Mouse (Mus musculus) heart, adult 18-20 months (tissue): Measurements from ENCODE around the gene Iqcc. TPM values are rescaled to one million over a fixed set of nuclear protein-coding genes. Genes with fewer than 3 reads are reported as not detected.

ENCODE experiments used
- DNase-seq, 2 experiments: peaks; one replicate each; pipeline ENCODE4 v3.0.0; 2021 to 2022; ENCODE audit warnings: mixed read lengths in 1 of 2
- total RNA-seq, 2 experiments: library from RNA; stranded (reverse); gene quantifications; 2 replicates each; pipeline ENCODE4 v1.2.3; 2021

The Iqcc gene
- total RNA-seq, 2 experiments from 2014 or later = 16.4 to 18.8 TPM

- DNase-seq = peak; percentile 48 to 76
Observed at GRCm38 (mm10) chr4:129578466-129578865, 40.4 kb downstream of the Iqcc start, which contains the start of gene Fam167b. Gene Fam167b, minus strand, starts transcription at chr4:129578549.

DNA sequence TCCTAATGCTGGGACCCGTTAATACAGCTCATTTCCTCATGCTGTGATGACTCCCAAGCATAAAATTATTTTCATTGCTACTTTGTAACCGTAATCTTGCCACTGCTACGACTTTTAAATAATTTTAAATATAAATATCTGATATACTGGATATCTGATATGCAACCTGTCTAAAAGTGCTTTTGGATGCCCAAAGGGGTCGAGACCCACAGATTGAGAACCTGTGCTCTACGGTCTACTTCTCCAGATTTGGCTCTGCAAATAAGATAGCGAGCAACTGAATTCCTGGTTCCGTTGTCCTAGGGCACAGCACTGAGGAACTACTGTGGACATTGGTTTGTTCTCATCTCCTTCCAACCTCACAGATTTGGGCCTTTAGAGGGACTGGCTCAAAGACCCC, 41.2 kb downstream of the Iqcc start:
- DNase-seq = no peak

GRCm38 (mm10) chr4:129576863-129577491, 41.9 kb downstream of the Iqcc start:
- peak; percentile 69 for DNase-seq

- DNase-seq = peak in 1 of 2 experiments; percentile 54
Observed at GRCm38 (mm10) chr4:129575171-129575844, 43.6 kb downstream of the Iqcc start.

- DNase-seq = no peak
Observed at GRCm38 (mm10) chr4:129573430-129573829, 45.5 kb downstream of the Iqcc start, which contains the start of gene Lck. Gene Lck, minus strand, starts transcription at chr4:129573641.

DNA sequence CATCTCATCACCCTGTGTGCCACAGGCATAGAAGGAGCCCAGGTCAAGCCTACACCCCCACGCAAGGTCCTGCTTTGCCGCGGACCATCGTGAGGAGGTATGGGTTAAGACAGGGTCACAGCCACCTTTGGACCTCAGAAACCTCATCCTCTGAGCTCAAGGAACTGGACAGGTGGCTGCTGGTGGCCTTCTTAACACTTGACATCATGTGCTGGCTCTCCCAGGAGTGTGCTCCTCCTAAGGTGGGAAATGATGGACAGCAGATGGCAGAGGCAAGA, 45.9 kb downstream of the Iqcc start:
- no peak for DNase-seq

DNA sequence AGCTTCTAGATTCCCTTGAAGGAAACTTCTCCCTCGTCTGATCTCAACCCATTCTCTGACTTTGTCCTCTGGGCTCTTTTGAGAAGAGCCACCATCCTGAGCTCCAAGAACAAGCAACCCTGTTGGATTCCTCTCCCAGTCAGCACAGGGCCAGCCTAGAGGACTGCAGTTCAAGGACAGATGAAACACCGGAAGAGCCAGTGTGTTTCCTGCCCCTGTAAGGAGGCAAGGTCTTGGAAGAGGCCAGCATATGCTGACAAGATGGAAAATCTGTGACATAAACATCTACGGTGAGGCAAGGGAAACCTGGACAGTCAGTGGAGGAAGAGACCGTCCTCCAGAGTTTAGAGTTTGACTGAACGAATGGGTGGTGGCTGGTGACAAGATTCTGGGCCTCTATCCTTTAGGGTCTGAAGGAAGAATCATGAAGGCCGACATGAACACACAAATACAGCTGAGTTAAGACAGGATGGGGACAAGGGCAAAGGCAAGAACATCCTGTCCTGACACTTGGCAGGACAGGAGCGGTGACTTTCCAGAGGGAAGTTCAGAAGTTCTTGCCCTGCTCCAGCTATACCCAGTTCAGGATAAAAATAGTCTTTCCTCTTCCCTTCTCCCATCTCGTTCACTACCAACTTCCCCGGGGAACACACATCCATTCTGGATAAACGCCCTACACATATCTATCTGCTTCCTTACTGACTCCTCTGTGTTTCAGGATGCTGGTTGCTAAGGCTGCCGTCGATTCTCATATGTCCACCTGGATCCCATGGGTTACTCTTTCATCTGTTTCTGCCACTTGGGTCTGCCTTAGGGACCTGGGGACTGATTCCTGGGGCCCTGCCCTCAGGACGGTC, 46.4 kb downstream of the Iqcc start:
- no peak for DNase-seq

DNA sequence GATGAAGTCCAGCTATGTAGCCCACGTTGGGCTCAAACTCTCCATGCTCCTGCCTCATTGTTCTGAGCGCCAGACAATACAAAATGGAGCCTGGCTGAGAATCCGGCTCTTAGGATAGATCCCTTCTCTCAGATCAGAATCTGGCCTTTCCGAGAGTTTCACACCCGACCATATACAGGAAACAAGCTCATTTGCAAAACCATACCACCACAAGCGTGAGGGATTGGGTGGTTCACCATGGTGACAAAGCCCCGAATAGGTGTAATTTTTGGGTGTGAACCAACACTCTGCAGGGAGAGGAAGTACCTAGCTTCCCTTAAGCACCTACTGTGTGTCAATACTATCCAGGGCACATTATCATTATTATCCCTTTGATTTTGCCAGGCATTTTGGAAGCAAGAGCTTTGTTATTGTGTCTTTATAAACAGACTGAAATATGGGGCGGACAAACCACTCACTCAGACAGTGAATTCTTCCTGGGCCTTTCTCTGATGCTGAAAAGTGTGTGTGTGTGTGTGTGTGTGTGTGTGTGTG, 47.3 kb downstream of the Iqcc start:
- DNase-seq = no peak

DNA sequence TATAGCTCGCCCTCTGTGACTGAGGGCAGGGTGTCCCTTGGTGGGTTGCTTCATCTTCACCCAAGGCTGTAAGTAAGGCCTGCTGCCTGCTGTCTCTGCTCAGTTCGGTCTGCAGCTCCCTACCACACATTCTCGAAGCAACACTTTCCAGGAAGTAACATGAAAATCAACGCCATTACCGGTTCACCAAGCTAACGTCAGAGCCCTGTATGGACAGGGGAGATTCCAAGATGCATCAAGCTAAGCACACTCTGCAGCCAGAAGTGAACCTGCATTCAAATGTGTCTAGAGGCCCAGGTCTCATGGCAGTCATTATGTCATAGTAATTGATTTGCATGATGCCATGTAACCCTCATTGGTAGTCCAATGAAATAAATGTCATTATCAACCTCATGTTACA, 48.9 kb downstream of the Iqcc start:
- DNase-seq = no peak

- no peak for DNase-seq
Observed at GRCm38 (mm10) chr4:129568366-129568765, 50.5 kb downstream of the Iqcc start.

DNA sequence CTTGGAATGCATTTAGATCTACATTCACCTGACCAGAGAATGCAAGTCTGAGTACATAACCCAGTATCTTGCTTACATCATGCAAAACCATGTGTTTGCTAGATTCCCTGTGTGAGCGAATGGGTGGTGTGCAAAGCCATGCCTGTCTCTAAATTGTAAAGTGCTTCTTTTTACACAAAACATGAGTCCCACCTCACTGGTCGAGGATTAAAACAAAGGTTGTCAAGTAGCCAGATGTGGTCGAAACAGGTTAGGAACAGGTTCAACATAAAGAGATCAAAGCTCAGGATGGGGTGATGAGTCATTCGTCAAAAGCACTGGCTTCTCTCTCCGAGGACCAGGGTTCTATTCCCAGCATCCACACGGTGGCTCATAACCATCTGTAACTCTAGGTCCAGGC, 53.8 kb downstream of the Iqcc start:
- no peak for DNase-seq

Other genes starting within 250 kb of the Iqcc start
- 1 to 10 TPM; 2.9 to 3.0 TPM for gene Zbtb8a, start 241.0 kb downstream of the Iqcc start, total RNA-seq
- gene Zbtb8b, start 178.2 kb downstream of the Iqcc start, total RNA-seq = under 1 TPM in 1 of 2 experiments, not detected in 1; 0.69 TPM
- gene Bsdc1, start 157.5 kb downstream of the Iqcc start, total RNA-seq = 10 to 100 TPM; 46.7 to 49.1 TPM
- not detected for gene Tssk3, start 128.1 kb downstream of the Iqcc start, total RNA-seq
- under 1 TPM in 1 of 2 experiments, not detected in 1; 0.57 TPM for gene Fam229a, start 127.9 kb downstream of the Iqcc start, total RNA-seq
- 1 to 10 TPM; 4.5 to 4.7 TPM for gene Marcksl1, start 105.5 kb downstream of the Iqcc start, total RNA-seq
- 10 to 100 TPM; 12.5 to 17.5 TPM for gene Hdac1, start 76.4 kb downstream of the Iqcc start, total RNA-seq
- gene Lck, start 45.5 kb downstream of the Iqcc start, total RNA-seq = 1 to 10 TPM in 1 of 2 experiments, under 1 TPM in 1; 0.32 to 5.0 TPM
- under 1 TPM in 1 of 2 experiments, not detected in 1; 0.44 TPM for gene Fam167b, start 40.5 kb downstream of the Iqcc start, total RNA-seq
- gene Eif3i, start 18.5 kb downstream of the Iqcc start, total RNA-seq = 100 to 1,000 TPM; 114 to 126 TPM
- gene Tmem234, start 18.4 kb downstream of the Iqcc start, total RNA-seq = 10 to 100 TPM; 40.6 to 45.1 TPM
- gene Dcdc2b, start 4.8 kb downstream of the Iqcc start, total RNA-seq = under 1 TPM; 0.74 to 0.90 TPM
- 10 to 100 TPM; 14.2 to 15.0 TPM for gene Ccdc28b, start 4.8 kb upstream of the Iqcc start, total RNA-seq
- gene Txlna, start 22.0 kb upstream of the Iqcc start, total RNA-seq = 10 to 100 TPM; 22.8 to 24.4 TPM
- 10 to 100 TPM; 68.5 to 75.2 TPM for gene Kpna6, start 53.7 kb upstream of the Iqcc start, total RNA-seq
- 1 to 10 TPM; 4.1 to 4.5 TPM for gene Tmem39b, start 77.7 kb upstream of the Iqcc start, total RNA-seq
- 10 to 100 TPM; 34.3 to 38.7 TPM for gene Khdrbs1, start 123.2 kb upstream of the Iqcc start, total RNA-seq
- gene Ptp4a2, start 192.1 kb upstream of the Iqcc start, total RNA-seq = 100 to 1,000 TPM; 202 to 222 TPM